Mouse (Mus musculus) neural tube, embryonic 11.5 days (tissue): ENCODE measurements at regions not wholly inside any gene's neighbourhood (a gene's known extent, or its start where the extent isn't known, plus 50 kb on each side); places are given as distances from the start of the nearest gene placed in this dataset.

Experiments used
- ATAC-seq: fragments of 200-750 bp; cut with Nextera tagmentation; 2 replicates; pipeline ENCODE4 v1.8.0; 2017; ENCODE audit warnings: moderate number of reproducible peaks, mild to moderate bottlenecking, moderate TSS enrichment, moderate library complexity; ENCODE audit not compliant: insufficient read depth, low FRiP score, low TSS enrichment
- DNase-seq: peaks from one replicate; pipeline ENCODE4 v3.0.0-alpha.2; 2015; ENCODE audit warnings: low spot score
- H3K27ac ChIP-seq: fragments of 300-500 bp; sonication (generic); 2 replicates; pipeline ENCODE4 v1.5.1; 2014; ENCODE audit warnings: low read depth, mild to moderate bottlenecking, low read length
- H3K27me3 ChIP-seq: fragments of 300-500 bp; sonication (generic); 2 replicates; pipeline ENCODE4 v1.6.1; 2014; ENCODE audit warnings: mild to moderate bottlenecking, low read length, mixed read lengths; ENCODE audit not compliant: control insufficient read depth, insufficient read depth
- H3K36me3 ChIP-seq: fragments of 300-500 bp; sonication (generic); 2 replicates; pipeline ENCODE4 v1.6.1; 2014; ENCODE audit warnings: mild to moderate bottlenecking, low read length, moderate library complexity, mixed read lengths; ENCODE audit not compliant: control insufficient read depth, insufficient read depth
- H3K4me1 ChIP-seq: fragments of 300-500 bp; sonication (generic); 2 replicates; pipeline ENCODE4 v1.6.1; 2014; ENCODE audit warnings: low read length, mixed read lengths; ENCODE audit not compliant: control insufficient read depth, insufficient read depth
- H3K4me2 ChIP-seq: fragments of 300-500 bp; sonication (generic); 2 replicates; pipeline ENCODE4 v1.6.1; 2014; ENCODE audit warnings: low read depth, mild to moderate bottlenecking, moderate library complexity
- H3K4me3 ChIP-seq: fragments of 300-500 bp; sonication (generic); 2 replicates; pipeline ENCODE4 v1.5.1; 2014; ENCODE audit warnings: low read depth, low read length
- H3K9ac ChIP-seq: fragments of 300-500 bp; sonication (generic); 2 replicates; pipeline ENCODE4 v1.6.1; 2014; ENCODE audit warnings: mild to moderate bottlenecking, low read length
- H3K9me3 ChIP-seq: fragments of 300-500 bp; sonication (generic); 2 replicates; pipeline ENCODE4 v1.6.1; 2016; ENCODE audit warnings: low read length; ENCODE audit not compliant: control insufficient read depth
- WGBS: fragments of 180-500 bp; shearing (Covaris S2); extraction: QIAGEN DNeasy Blood & Tissue Kit; methylation state at CpG from one replicate; pipeline ENCODE4 v1.1.7; 2014; 5-methylcytosine and 5-hydroxymethylcytosine counted together

DNA sequence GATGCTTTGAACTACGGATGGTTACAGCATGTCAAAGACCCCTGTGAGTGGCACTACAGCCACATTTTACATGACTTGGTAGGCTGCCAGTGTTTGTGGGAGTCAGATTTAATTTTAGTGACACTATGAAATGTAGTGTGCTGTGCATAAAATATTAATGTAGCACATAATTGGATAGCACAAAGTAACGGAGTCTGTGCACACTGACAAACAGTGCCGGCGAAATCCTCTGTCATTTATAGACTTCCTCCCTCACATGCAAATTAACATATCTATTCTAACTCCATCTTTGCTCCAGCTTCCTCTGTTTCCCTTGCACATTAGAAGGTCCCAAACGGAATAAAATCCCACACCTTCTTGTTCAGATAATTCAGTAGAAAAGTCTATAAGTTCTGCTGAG lies 515.3 kb downstream of the Psat1 start:
- Histone ChIP-seq H3K4me2 (no peak overlapping the region), H3K4me3 (no peak overlapping the region), H3K4me1 (no peaks in the 10 kb centered on the region), H3K9ac (no peak overlapping the region), H3K27ac (no peak overlapping the region), H3K27me3 (no peaks in the 10 kb centered on the region), H3K36me3 (no peaks in the 10 kb centered on the region), H3K9me3 (no peaks in the 10 kb centered on the region)
- DNase-seq, result no peak
- 88% methylated on average over 5 of the region's 5 CpGs for WGBS
- ATAC-seq, result no peak

DNA sequence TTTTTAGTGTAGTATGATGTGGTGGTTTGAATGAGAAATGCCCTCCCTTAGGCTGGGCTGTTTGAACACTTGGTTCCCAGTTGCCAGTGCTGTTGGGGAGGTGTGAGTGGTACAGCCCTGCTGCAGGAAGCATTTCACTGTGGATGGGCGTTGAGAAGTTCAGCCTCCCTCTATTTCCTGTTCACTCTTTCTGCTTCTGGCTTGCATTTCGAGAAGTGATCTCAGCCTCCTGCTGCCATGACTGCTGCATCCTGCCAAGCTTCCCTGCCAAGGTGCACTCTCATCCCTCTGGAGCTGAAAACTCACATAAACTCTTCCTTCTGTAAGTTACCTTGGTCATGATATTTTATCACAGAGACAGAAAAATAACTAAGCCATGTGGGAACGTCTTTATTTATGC lies 525.8 kb downstream of the Psat1 start:
- DNase-seq, result no peak

GRCm38 (mm10) chr19:15398624-15399023 lies 548.5 kb downstream of the Psat1 start:
- Histone ChIP-seq H3K4me2 (no peak overlapping the region), H3K9me3 (no peaks in the 10 kb centered on the region), H3K4me1 (no peaks in the 10 kb centered on the region), H3K9ac (no peak overlapping the region), H3K4me3 (no peak overlapping the region), H3K27ac (no peak overlapping the region), H3K27me3 (no peaks in the 10 kb centered on the region), H3K36me3 (no peaks in the 10 kb centered on the region)
- no peak for ATAC-seq
- 81% methylated on average over 3 of the region's 3 CpGs for WGBS
- no peak for DNase-seq

More for the DNA sequence above, 525.8 kb downstream of the Psat1 start:
- Histone ChIP-seq H3K4me1 (no peaks in the 10 kb centered on the region), H3K4me2 (no peak overlapping the region), H3K36me3 (no peaks in the 10 kb centered on the region), H3K9me3 (no peaks in the 10 kb centered on the region), H3K9ac (no peak overlapping the region), H3K4me3 (no peak overlapping the region), H3K27ac (no peak overlapping the region), H3K27me3 (no peaks in the 10 kb centered on the region)
- no peak for ATAC-seq
- WGBS, result 65% methylated on average over 3 of the region's 3 CpGs

DNA sequence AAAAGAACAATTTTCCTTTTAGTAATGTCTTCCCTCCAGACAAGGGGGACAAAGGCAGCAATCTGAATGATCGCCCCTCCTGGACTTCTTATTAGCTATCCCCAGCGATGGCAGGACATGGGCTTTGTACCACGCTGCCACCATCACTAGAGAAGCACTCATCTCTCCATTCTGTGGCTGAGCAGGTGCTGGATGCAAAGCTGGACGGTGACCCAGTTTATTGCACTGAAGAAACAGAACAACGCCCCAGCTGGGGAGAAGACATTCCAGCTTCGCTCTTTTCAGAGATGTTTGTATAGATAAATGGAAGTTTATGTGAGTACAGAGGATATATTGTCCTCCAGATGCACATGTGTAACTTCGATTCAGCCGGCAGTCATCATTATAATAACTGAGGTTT lies 575.5 kb downstream of the Psat1 start:
- H3K4me3 ChIP-seq, result no peak overlapping the region
- H3K4me2 ChIP-seq, result no peak overlapping the region
- H3K4me1 ChIP-seq, result no peaks in the 10 kb centered on the region
- H3K9ac ChIP-seq, result no peak overlapping the region
- no peak for DNase-seq
- H3K27me3 ChIP-seq, result no peaks in the 10 kb centered on the region
- no peak for ATAC-seq
- H3K36me3 ChIP-seq, result no peaks in the 10 kb centered on the region
- H3K9me3 ChIP-seq, result no peaks in the 10 kb centered on the region
- WGBS, result 79% methylated on average over 8 of the region's 8 CpGs
- H3K27ac ChIP-seq, result no peak overlapping the region

- Histone ChIP-seq H3K4me1 (no peaks in the 10 kb centered on the region), H3K27ac (no peak overlapping the region), H3K27me3 (no peaks in the 10 kb centered on the region), H3K4me3 (no peak overlapping the region), H3K4me2 (no peak overlapping the region), H3K9me3 (no peaks in the 10 kb centered on the region), H3K36me3 (no peaks in the 10 kb centered on the region), H3K9ac (no peak overlapping the region)
- DNase-seq (no peak), ATAC-seq (no peak)
- 54% methylated on average over 2 of the region's 2 CpGs for WGBS
These were observed 580.2 kb downstream of the Psat1 start for GRCm38 (mm10) chr19:15366951-15367350.

GRCm38 (mm10) chr19:15357181-15357580 lies 590.0 kb downstream of the Psat1 start:
- H3K4me1 ChIP-seq, result no peaks in the 10 kb centered on the region
- no peak for DNase-seq
- H3K9me3 ChIP-seq, result no peaks in the 10 kb centered on the region
- no peak overlapping the region for H3K27ac ChIP-seq
- ATAC-seq, result no peak
- no peak overlapping the region for H3K4me3 ChIP-seq
- no peak overlapping the region for H3K9ac ChIP-seq
- H3K4me2 ChIP-seq, result no peak overlapping the region
- H3K36me3 ChIP-seq, result no peaks in the 10 kb centered on the region
- H3K27me3 ChIP-seq, result no peaks in the 10 kb centered on the region
- WGBS, result 34% methylated on average over 3 of the region's 3 CpGs

- Histone ChIP-seq H3K36me3 (no peaks in the 10 kb centered on the region), H3K4me2 (no peak overlapping the region), H3K9ac (no peak overlapping the region), H3K4me3 (no peak overlapping the region), H3K4me1 (no peaks in the 10 kb centered on the region), H3K27me3 (no peaks in the 10 kb centered on the region), H3K9me3 (no peaks in the 10 kb centered on the region), H3K27ac (no peak overlapping the region)
- no peak for DNase-seq
- WGBS, result 97% methylated on average over 3 of the region's 3 CpGs
- no peak for ATAC-seq
These were observed 598.8 kb downstream of the Psat1 start for GRCm38 (mm10) chr19:15348356-15348755.

- peaks cover 11% of the 10 kb centered on the region; the same call in 1 of the 2 replicates for H3K4me1 ChIP-seq
- no peak overlapping the region for H3K4me2 ChIP-seq
- no peaks in the 10 kb centered on the region for H3K36me3 ChIP-seq
- H3K27me3 ChIP-seq, result no peaks in the 10 kb centered on the region
- 86% methylated on average over 1 of the region's 1 CpGs for WGBS
- H3K27ac ChIP-seq, result no peak overlapping the region
- DNase-seq (no peak), ATAC-seq (no peak)
- no peak overlapping the region for H3K9ac ChIP-seq
- H3K4me3 ChIP-seq, result no peak overlapping the region
- H3K9me3 ChIP-seq, result no peaks in the 10 kb centered on the region
These were observed 604.9 kb downstream of the Psat1 start for GRCm38 (mm10) chr19:15342229-15342628.

DNA sequence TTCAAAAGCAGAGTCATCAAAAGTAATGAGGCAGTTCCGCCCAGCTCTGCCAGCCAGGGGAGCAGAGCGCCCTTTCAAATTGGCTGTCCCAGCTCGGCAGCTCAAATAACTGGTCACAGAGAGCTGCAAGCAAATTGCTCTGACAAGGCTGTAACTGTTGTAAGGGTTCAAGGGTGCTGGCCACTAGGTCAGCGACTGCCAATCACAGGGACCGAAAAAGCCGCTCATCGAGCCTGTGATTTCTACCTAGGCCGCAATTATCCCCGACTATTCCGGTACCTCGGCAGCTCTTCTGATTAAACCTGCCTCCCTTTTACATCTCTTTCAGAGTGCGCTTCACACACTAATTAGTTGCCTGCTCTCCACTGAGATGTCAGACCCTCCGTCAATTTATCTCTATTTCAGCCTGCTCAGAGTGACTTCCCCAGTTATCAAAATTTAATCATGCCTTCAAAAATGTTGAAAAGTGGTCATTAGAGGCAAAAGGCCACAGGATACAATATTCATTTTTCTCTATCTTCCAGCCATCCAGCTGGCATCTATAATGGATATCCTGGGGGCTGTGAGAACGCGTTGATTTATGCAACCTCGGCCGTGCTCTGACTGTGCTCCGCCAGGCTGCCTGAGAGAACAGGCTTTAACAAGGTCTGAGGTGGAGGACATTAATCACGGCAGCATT lies 606.7 kb downstream of the Psat1 start:
- 12% methylated on average over 19 of the region's 19 CpGs for WGBS
- Histone ChIP-seq H3K4me1 (peaks cover 11% of the 10 kb centered on the region; the same call in 1 of the 2 replicates), H3K36me3 (no peaks in the 10 kb centered on the region), H3K27me3 (no peaks in the 10 kb centered on the region), H3K4me3 (0 out of 2 replicates have a peak overlapping the region, but pooled peaks have one; percentile 6), H3K4me2 (peak overlapping the region; percentile 44), H3K9ac (peak overlapping the region; percentile 32; the same call in 1 of the 2 replicates), H3K27ac (peak overlapping the region; percentile 70), H3K9me3 (no peaks in the 10 kb centered on the region)
- ATAC-seq (peak; percentile 95), DNase-seq (peak; percentile 79)
